Mouse (Mus musculus) left cerebral cortex, postnatal 14 days (tissue): ENCODE results near the gene Utp14b. TPM values are rescaled to one million over a fixed set of nuclear protein-coding genes. Genes with fewer than 3 reads are reported as not detected.

ENCODE experiments used
- DNase-seq, 2 experiments: peaks; one replicate each; pipeline ENCODE4 v3.0.0; 2021 to 2022; ENCODE audit warnings: low spot score in 2 of 2, mixed read lengths in 1 of 2
- intact Hi-C: fragments of 180-260 bp; cut with DNase I; formaldehyde crosslinking; loops from one replicate; pipeline ENCODE4 v1.15.1; 2025
- total RNA-seq, 2 experiments: library from RNA; stranded (reverse); gene quantifications; 2 replicates each; pipeline ENCODE4 v1.2.3; 2021

Gene Utp14b
- total RNA-seq, 2 experiments from 2014 or later: 12.8 to 14.1 TPM

GRCm38 (mm10) chr1:78666585-78666984 lies 8.7 kb downstream of the Utp14b start:
- intact Hi-C loops: no loop called here
- DNase-seq: no peak

GRCm38 (mm10) chr1:78682291-78682690 lies 24.5 kb downstream of the Utp14b start:
- intact Hi-C loops: no loop called here
- DNase-seq: no peak

GRCm38 (mm10) chr1:78684128-78684527 lies 26.3 kb downstream of the Utp14b start:
- no peak for DNase-seq
- intact Hi-C loops: no loop called here

- intact Hi-C loops: loop anchor here (5.0 kb wide), 1 partner anchor 155 kb away; no protein-coding TSS in a partner anchor
- peak; percentile 20 to 35 for DNase-seq
Measured at GRCm38 (mm10) chr1:78686872-78687271, 29.0 kb downstream of the Utp14b start.

- intact Hi-C loops: loop anchor here (5.0 kb wide), 1 partner anchor 156 kb away; no protein-coding TSS in a partner anchor
Measured at GRCm38 (mm10) chr1:78688149-78688548, 30.3 kb downstream of the Utp14b start.

GRCm38 (mm10) chr1:78694503-78695258 lies 36.8 kb downstream of the Utp14b start:
- no peak for DNase-seq
- intact Hi-C loops: no loop called here

More at GRCm38 (mm10) chr1:78688149-78688548, 30.3 kb downstream of the Utp14b start:
- DNase-seq: no peak

GRCm38 (mm10) chr1:78696305-78696704 lies 38.5 kb downstream of the Utp14b start:
- DNase-seq: no peak
- intact Hi-C loops: no loop called here

GRCm38 (mm10) chr1:78696903-78697302 lies 39.1 kb downstream of the Utp14b start:
- intact Hi-C loops: no loop called here
- DNase-seq: no peak

- intact Hi-C loops: no loop called here
- DNase-seq: no peak
Measured at GRCm38 (mm10) chr1:78698138-78698537, 40.3 kb downstream of the Utp14b start.

GRCm38 (mm10) chr1:78701740-78702139 lies 43.9 kb downstream of the Utp14b start:
- DNase-seq: no peak
- intact Hi-C loops: no loop called here

GRCm38 (mm10) chr1:78702282-78702963 lies 44.6 kb downstream of the Utp14b start:
- no peak for DNase-seq
- intact Hi-C loops: no loop called here

- intact Hi-C loops: no loop called here
- DNase-seq: no peak
Measured at GRCm38 (mm10) chr1:78702964-78703285, 45.1 kb downstream of the Utp14b start.

GRCm38 (mm10) chr1:78706338-78706737 lies 48.5 kb downstream of the Utp14b start:
- intact Hi-C loops: no loop called here
- no peak for DNase-seq

GRCm38 (mm10) chr1:78707280-78707679 lies 49.4 kb downstream of the Utp14b start:
- intact Hi-C loops: no loop called here
- DNase-seq: peak; percentile 67 to 81

- intact Hi-C loops: no loop called here
- DNase-seq: no peak
Measured at GRCm38 (mm10) chr1:78710026-78710425, 52.2 kb downstream of the Utp14b start.

GRCm38 (mm10) chr1:78710613-78711329 lies 52.9 kb downstream of the Utp14b start:
- no peak for DNase-seq
- intact Hi-C loops: no loop called here
